Mouse (Mus musculus) heart, adult 9 months (tissue): ENCODE measurements at regions not wholly inside any gene's neighbourhood (a gene's known extent, or its start where the extent isn't known, plus 50 kb on each side); places are given as distances from the start of the nearest gene placed in this dataset.

Source experiments
- DNase-seq, 2 experiments: peaks; one replicate each; pipeline ENCODE4 v3.0.0; 2022; ENCODE audit warnings: low spot score in 2 of 2

GRCm38 (mm10) chr11:42243385-42243784, 60.7 kb upstream of the Gabra1 start:
- peak in 1 of 2 experiments; percentile 30 for DNase-seq
